Mouse (Mus musculus): ENCODE results near the gene Sltm. TPM values are rescaled to one million over a fixed set of nuclear protein-coding genes. Genes with fewer than 3 reads are reported as not detected.
A peak's percentile ranks its signal among the peaks of the same experiment; 100 is the strongest.
"Not testable (repeated sequence)": the region's sequence is repeated elsewhere in the genome, so short reads cannot be mapped to it uniquely, and the experiment has no call there.

Sltm gene
- total RNA-seq, 1 experiment from 2014 or later: 36.7 TPM

DNA sequence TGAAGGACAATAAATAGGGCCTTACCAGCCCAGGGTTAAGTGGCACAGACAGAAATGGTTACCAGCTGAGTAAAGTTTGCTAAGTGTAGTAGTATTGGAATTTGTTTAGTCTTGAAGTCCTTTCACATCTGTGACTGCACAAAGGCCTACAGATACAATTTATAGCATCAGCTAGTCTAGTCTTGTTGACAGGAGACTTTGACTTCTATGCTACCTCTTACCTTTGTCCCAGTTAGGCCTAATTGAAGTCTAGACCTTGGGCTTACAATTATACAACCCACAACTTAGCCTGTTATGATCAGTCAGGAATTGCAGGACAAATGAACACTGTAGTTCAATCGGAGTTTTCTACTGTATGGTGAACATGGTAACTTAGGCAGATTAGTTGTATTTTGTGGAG lies 9.0 kb downstream of the Sltm start:
- DNase-seq: no peak

DNA sequence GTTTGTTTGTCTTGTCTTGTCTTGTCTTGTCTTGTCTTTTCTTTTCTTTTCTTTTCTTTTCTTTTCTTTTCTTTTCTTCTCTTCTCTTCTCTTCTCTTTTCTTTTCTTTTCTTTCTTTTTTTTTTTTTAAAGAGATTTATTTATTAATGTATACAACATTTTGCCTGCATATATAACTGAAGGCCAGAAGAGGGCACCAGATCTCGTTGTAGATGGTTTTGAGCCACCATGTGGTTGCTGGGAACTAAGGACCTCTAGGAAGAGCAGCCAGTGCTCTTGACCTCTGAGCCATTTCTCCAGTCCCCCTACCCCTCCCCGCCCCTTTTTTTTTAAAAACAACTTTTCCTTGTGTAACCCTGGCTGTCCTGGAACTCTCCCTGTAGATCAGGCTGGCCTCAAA lies 9.7 kb downstream of the Sltm start:
- DNase-seq: not testable (repeated sequence)

DNA sequence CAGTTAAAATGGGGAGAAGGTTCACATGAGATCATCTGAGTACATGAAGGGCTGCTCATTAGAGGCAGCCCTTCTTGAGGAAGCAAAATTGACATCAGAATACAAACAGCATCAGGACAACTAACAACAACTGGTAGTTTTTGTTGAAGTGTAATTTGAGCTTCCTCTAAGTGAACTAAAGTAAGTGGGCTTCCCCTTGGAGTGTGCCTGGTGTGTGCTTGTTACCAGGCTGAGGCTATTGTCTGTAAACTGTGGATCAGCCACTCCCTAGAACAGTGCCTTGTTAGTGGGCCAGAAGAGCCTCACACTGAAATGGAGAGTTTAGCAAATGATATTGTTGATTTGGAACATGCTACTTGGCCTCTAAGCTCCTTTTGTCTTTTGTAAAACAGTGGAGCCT lies 12.9 kb downstream of the Sltm start:
- no peak for DNase-seq

DNA sequence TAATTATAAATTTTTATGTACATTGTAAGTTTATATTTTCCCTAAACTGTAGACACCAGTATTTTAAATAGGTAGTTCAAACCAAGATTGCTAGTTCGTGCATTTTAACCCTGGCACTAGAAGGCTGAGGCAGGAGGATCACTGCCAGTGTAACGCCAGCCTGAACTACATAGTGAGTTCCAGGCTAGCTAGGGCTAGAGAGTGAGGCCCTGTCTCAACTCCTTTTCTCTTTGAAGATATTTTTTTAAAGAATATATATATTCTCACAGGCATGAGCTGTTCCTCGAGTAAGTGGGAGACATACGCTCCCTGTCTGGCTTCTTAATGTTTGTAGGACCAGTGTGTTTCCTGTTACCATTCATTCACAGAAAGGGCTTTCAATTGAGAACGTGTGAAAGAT lies 14.2 kb downstream of the Sltm start:
- DNase-seq: no peak

DNA sequence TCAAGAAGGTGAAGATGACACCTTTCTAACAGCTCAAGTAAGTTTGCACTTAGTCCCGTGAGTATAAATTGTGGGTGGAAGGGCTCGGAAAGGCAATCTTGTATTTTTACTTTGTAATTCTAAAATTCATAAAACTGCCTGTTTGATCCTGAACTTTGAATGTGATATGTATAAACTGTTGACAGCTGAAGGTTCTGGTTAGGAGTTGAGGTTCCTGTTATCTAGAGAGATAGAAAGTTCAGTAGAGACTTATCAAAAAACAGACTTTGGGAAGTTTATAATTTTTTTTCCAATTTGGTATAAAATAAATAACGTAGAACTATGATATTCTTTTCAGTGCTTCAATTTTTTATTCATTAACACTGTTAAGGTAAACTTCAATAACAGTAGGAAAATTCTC lies 20.3 kb downstream of the Sltm start:
- DNase-seq: no peak

DNA sequence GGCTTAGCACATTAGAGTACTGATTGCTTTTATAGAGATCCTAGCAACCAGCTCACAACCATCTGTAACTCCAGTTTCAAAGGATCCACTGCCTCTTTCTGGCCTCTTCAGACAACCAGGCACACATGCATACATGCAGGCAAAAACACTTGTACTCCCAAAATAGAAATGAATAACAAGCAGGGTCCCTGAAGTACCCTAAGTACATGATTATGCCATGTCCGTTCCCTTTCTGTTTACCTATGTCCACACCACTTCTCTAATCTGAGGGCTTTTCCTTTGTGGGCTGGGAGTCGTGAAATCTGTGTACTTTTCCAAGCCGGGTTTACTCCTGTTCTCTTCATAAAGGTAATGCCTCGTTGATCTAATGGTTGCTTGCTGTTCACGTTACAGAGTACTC lies 25.1 kb downstream of the Sltm start:
- no peak for DNase-seq

DNA sequence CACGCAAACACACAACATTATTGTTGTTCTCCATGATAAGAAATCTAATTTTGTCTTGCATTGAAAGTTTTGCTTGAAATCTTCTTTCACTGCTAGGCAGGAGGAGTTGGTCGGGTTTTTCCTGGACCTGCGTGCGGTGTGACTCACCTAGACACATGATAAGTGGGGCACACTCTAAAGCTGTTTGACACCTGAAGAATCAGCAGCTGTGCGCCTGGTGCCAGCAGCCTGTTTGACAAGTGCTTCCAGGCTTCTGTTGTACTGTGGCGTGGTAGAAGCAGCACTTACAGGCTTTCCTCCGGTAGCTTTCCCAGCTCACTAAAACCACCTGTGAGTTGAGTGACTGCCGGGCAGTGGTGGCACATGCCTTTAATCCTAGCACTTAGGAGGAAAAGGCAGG lies 27.8 kb downstream of the Sltm start:
- DNase-seq: no peak

DNA sequence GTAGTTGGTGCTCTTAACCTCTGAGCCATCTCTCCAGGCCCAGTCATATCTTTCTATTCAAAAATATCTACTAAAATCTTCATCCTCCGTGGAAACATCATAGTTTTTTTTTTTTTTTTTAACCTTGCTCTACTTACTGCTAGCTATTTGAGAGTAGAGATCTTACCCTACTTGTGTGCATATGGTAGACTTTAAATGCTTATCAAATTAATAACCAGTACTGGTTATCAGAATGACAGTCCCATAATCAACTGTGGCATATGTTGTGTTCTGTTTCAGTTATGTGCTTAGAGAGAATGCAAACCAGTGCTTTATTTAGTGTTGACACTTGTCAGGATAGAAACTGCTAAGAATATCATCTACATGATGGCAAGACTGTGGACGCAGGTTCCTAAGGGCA lies 35.6 kb downstream of the Sltm start:
- DNase-seq: no peak

DNA sequence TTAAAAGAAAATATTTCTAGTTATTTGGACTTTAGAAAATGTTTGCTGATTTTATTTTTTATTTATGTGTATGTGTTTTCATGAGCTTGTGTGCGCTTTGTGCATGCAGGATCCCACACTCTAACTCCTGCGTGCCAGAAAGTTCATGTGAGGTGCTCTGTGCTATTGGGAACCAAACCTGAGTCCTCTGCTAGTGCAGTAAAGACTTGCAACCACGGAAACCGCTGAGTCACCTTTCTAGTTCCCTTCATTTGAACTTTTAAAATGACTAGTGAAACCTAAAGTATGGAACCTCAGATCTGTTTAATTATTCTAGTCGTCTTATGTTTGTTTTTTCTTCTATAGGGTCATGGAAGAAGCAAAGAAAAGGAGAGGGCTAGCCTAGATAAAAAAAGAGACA lies 38.4 kb downstream of the Sltm start:
- DNase-seq: no peak

DNA sequence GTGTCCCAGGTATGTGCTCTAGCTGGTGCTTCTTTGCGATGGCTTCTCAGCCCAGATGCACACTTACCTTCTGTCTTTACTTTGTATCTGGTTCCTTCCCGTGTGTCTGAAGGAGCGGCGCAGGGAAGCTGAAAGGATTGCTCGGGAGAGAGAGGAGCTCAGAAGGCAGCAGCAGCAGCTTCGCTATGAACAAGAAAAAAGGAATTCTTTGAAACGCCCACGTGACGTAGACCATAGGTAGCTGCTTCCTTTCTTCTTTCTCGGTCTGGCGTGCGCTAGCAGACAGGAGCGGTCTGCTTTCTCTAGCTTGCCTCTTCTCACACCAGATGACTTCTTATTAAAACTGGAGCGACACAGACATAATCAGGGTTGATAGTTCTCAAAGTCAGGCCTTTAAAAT lies 42.1 kb downstream of the Sltm start:
- DNase-seq: no peak

DNA sequence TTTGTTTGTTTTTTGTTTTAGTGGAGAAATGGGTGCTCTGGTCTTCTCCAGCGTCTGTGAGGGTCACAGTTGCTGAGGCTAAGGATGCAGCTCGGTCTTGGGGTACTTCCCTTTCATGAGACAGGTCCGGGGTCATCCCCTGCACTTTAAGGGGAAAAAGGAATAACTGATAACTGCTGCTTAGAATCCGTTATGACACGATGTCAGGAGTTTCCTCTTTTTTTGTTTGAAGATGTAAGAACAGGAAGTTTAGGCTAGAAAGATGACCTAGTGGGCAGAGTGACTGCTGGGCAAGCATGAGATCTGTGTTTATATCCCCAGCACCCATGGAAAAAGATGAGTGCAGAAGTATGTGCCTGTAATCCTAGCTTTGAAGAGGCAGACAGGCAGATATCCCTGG lies 42.6 kb downstream of the Sltm start:
- no peak for DNase-seq

DNA sequence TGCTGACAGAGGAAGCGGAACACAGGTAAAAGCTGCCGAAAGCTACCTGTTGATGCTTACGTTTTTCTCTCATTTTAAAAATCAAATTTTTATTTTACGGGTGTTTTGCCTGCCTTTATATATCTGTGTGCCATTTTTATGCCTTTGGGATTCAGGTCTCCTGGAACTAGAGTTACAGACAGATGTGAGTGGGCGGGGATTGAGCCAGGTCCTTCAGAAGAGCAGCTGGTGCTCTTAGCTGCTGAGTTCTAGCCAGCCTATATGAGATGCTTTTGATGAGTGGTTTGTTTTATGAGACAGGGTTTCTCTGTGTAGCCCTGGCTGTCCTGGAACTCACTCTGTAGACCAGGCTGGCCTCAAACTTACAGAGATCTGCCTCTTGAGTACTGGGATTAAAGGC lies 44.6 kb downstream of the Sltm start:
- no peak for DNase-seq

DNA sequence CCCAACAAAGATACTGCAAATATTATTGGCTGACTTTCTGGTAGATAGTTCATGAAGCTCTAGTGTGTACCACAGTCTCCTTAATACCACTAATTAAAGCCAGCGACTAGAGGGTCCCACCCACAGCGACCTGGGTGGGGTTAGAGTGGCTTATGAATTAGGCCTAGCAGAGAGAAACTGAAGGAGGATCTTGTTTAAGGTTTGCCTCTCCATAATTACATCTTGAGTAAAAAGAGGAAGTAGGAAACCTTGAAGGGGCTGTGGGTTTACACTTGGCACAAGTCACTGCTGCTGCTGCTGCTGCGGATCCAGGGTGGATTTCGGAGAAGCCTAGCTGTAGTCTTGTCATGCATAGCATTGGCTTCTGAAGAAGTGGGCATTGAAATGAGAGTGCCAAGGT lies 48.2 kb downstream of the Sltm start:
- DNase-seq: no peak

DNA sequence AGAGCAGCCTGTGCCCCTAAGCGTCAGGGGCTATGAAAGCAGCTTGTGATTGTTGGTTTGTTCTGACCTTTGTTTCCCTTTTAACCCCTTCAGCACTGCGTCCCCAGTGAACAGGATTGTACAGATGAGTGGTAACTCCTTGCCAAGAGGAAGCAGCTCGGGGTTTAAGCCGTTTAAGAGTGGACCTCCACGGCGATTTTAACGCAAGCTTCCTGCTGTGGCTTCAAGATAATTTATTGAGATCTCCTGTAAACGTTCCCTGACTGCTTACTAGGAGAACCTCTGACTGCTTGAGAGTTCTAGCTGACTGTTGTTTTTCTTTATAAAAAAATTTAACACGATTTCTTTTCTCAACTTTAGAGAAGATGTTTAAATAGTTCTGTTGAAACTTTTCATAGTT lies 48.9 kb downstream of the Sltm start:
- DNase-seq: no peak

DNA sequence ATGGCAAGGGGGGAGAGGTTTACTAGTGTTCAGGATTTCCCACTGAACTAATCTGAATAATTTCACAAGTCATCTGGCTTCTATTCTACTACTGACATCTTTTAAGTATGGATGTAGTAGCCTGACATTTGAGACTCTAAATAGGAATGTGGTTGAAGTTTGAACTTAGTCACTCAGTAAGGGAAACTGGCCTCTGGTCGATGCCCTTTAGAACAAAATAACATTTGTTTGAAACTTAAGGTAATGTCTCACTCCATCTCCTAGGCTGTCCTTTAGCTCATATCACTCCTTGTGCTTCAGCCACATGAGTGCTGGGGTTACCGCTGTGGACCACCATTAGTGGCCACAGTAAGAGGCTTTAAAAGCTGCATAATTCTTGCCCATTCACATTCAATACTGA lies 55.7 kb downstream of the Sltm start:
- no peak for DNase-seq

DNA sequence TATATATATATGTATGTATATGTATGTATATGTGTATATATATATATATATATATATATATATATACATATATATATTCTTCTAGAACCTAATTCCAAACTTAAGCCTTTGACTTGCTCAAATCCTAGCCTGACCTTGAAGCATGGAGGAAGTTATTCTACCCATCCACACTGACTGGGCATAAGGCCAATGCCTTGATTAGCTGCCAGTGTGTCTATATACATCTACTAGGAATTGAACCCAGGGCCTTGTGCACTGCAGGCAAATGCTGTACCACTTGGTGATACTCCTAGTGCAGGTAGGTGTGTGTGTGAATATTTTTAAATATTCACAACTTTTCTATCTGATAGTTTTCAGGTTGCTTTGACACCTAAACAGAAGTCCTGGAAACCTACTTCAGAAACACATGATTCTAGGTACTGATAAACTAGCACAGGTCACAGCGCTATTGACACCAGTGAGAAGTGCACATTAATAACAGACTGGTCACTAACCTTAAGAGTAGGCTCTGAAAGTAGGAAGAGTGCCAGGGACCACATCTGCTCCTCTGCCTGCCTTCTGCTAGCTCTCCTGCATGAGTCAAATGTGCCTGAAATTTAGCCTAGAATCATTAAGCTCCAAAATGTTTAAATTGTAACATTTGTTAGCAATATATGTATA lies 59.8 kb downstream of the Sltm start:
- peak; percentile 20 for DNase-seq

DNA sequence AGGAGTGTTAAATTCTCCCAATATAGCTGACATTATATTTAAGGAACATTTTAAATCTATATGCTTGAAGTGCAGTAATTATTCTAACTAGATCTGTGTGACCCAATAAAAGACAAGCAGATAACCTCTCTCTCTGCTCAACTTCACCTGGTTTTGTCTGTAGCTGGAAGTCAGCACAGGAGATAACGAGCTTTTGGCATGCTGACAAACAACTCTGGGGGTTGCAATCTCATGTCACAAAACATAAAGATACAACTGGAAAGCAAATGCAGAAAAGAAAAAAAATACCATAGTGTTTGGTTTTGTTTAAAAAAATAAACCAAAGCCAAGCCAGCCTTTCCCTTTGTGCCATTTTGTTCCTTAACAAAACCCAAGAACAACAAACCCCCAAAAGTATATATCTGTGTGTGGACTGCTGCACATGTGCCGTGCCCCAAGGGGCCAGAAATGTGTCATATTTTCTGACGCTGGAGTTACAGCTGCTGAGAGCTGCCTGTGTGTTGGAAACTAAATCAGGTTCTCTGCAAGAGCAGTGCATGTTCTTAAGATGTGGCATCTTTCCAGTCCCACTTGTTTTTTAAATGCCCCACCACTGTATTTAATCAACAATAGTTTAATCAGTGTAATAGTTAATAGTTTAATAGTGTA lies 68.6 kb downstream of the Sltm start:
- no peak for DNase-seq

DNA sequence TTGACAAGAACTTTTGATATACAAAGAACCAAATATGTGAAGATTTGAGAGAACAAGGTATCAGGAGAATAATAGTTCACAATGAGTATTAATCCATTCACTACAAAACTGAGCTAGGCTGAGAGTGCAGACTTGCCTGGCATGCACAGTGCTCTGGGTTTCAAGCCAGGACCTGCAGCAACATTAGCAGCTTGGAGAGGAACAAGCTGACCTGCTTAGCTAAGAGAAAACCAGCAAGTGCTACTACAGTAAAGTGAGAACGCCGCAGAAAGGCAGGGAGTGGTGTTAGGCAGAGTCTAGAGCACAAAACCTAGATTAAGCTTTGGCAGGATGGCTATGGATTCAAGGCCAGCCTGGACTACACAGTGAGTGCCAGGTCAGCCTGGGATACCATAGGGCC lies 87.2 kb downstream of the Sltm start:
- peak; percentile 6 for DNase-seq

DNA sequence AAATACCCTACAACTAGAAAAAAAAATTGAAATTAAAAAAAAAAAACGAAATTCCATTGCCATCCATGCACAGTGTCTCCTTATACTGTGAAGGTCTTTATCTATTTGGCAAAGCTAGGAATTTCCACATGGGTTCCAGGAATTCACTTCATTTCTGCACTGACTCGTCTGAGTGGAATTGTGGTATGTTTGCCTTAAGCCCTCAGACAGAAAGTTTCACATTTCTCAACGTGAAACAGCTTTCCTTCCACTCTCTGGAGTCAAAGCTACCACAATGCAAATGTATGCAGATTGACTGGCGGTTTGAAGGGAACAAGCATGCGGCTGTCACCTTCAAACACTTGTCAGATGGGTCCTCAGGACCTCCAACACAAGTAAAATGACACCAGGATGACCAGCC lies 89.1 kb downstream of the Sltm start:
- DNase-seq: no peak

DNA sequence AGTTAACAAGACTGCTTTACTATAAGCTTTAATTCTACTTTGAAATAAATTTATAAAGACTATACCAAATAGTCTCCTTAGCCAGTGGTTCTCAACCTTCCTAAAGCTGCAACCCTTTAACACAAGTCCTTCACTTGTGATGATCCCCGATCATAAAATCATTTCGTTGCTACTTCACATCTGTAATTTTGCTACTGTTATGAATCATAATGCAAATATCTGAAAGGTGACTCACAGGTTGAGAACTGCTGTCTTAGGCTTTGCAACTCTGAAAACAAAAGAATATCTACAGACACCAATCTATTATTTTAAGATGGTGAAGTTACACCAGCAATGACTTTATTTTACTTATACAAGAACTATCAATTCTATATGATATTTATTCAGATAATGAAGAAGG lies 94.2 kb downstream of the Sltm start:
- DNase-seq: no peak
